Mouse (Mus musculus) cerebral cortex, adult 2 months (tissue): ENCODE results near the gene Gast.

ENCODE experiments used
- WGBS: fragments of 180-500 bp; shearing (Covaris S2); methylation state at CpG from one replicate; pipeline ENCODE4 v1.1.7; 2018; 5-methylcytosine and 5-hydroxymethylcytosine counted together

Gast gene

GRCm38 (mm10) chr11:100361059-100361458 is 26.9 kb downstream of the Gast start:
- no CpG with 5 or more reads among the region's 13 CpGs for WGBS

GRCm38 (mm10) chr11:100362209-100362978 is 28.2 kb downstream of the Gast start:
- 15% methylated on average over 8 of the region's 8 CpGs for WGBS

- 25% methylated on average over 12 of the region's 12 CpGs for WGBS
Observed at GRCm38 (mm10) chr11:100362979-100363562, 28.9 kb downstream of the Gast start.

- 72% methylated on average over 7 of the region's 7 CpGs for WGBS
Observed at GRCm38 (mm10) chr11:100369145-100369544, 34.9 kb downstream of the Gast start.

GRCm38 (mm10) chr11:100369822-100370221 is 35.6 kb downstream of the Gast start:
- 76% methylated on average over 8 of the region's 8 CpGs for WGBS

- WGBS, result 65% methylated on average over 8 of the region's 8 CpGs
Observed at GRCm38 (mm10) chr11:100371981-100372558, 37.9 kb downstream of the Gast start.

- 93% methylated on average over 9 of the region's 9 CpGs for WGBS
Observed at GRCm38 (mm10) chr11:100375127-100375526, 40.9 kb downstream of the Gast start.

- 79% methylated on average over 4 of the region's 4 CpGs for WGBS
Observed at GRCm38 (mm10) chr11:100376005-100376404, 41.8 kb downstream of the Gast start.

GRCm38 (mm10) chr11:100376746-100377389 is 42.7 kb downstream of the Gast start:
- WGBS, result 90% methylated on average over 21 of the region's 21 CpGs

- 96% methylated on average over 14 of the region's 14 CpGs for WGBS
Observed at GRCm38 (mm10) chr11:100377989-100378388, 43.8 kb downstream of the Gast start.

- 83% methylated on average over 5 of the region's 5 CpGs for WGBS
Observed at GRCm38 (mm10) chr11:100378446-100378845, 44.2 kb downstream of the Gast start.

GRCm38 (mm10) chr11:100379311-100379710 is 45.1 kb downstream of the Gast start:
- 90% methylated on average over 4 of the region's 4 CpGs for WGBS

- 88% methylated on average over 6 of the region's 6 CpGs for WGBS
Observed at GRCm38 (mm10) chr11:100382682-100383081, 48.5 kb downstream of the Gast start.

- 94% methylated on average over 3 of the region's 3 CpGs for WGBS
Observed at GRCm38 (mm10) chr11:100385016-100385415, 50.8 kb downstream of the Gast start.

GRCm38 (mm10) chr11:100386586-100386985 is 52.4 kb downstream of the Gast start:
- 71% methylated on average over 5 of the region's 5 CpGs for WGBS
